Comparison of ENCODE assay signal across 8 mouse cellular contexts in genomic region chr4:128776568-128777289, GRCm38 (mm10). TPM values are rescaled to one million over a fixed set of nuclear protein-coding genes. Genes with fewer than 3 reads are reported as not detected.
DNase-seq lines count a peak whose midpoint lies in the region; ATAC-seq and TF ChIP-seq lines count a peak whose summit lies in the region.

No protein-coding gene starts in this region.

- H3K4me3 ChIP-seq in bone marrow macrophage, adult 2 months (ENCODE audit: insufficient read depth, low read length): no peak overlapping the region
- no peak overlapping the region for H3K4me3 ChIP-seq in heart, embryonic 12.5 days
- H3K4me3 ChIP-seq in kidney, postnatal 0 days (replicated peaks; ENCODE audit: low read depth, low read length): no peak overlapping the region
- no peak overlapping the region for H3K4me3 ChIP-seq in liver, embryonic 13.5 days (replicated peaks)
- no peak overlapping the region for H3K4me3 ChIP-seq in neural tube, embryonic 11.5 days (ENCODE audit: low read depth, low read length)
- no peak overlapping the region for H3K4me3 ChIP-seq in stomach, postnatal 0 days (ENCODE audit: low read depth, low read length)

- no peaks in the 10 kb centered on the region for H3K27me3 ChIP-seq in heart, embryonic 12.5 days (replicated peaks)
- H3K27me3 ChIP-seq in kidney, postnatal 0 days (ENCODE audit: insufficient read depth, low read length): no peaks in the 10 kb centered on the region
- no peaks in the 10 kb centered on the region for H3K27me3 ChIP-seq in liver, embryonic 13.5 days
- H3K27me3 ChIP-seq in neural tube, embryonic 11.5 days (ENCODE audit: control insufficient read depth, insufficient read depth, low read length): no peaks in the 10 kb centered on the region
- H3K27me3 ChIP-seq in stomach, postnatal 0 days (ENCODE audit: control insufficient read depth, insufficient read depth, low read length): no peaks in the 10 kb centered on the region

- no peak overlapping the region for H3K27ac ChIP-seq in bone marrow macrophage, adult 2 months (ENCODE audit: insufficient read depth, low read depth, low read length)
- H3K27ac ChIP-seq in heart, embryonic 12.5 days (ENCODE audit: poor library complexity, severe bottlenecking): no peak overlapping the region
- H3K27ac ChIP-seq in kidney, postnatal 0 days: no peak overlapping the region
- H3K27ac ChIP-seq in liver, embryonic 13.5 days: no peak overlapping the region
- H3K27ac ChIP-seq in neural tube, embryonic 11.5 days (ENCODE audit: low read depth, low read length): no peak overlapping the region
- H3K27ac ChIP-seq in stomach, postnatal 0 days (replicated peaks): peak overlapping the region; percentile 49; the same call in 1 of the 2 replicates

- TF ChIP-seq EP300 in stomach, postnatal 0 days (optimal IDR thresholded peaks at IDR 0.05): no peak

- no peaks in the 10 kb centered on the region; the same call in 1 of the 2 replicates for H3K9me3 ChIP-seq in heart, embryonic 12.5 days (replicated peaks)
- H3K9me3 ChIP-seq in kidney, postnatal 0 days (replicated peaks; ENCODE audit: low read length): no peaks in the 10 kb centered on the region
- no peaks in the 10 kb centered on the region for H3K9me3 ChIP-seq in liver, embryonic 13.5 days (replicated peaks)
- H3K9me3 ChIP-seq in neural tube, embryonic 11.5 days (ENCODE audit: control insufficient read depth, low read length): no peaks in the 10 kb centered on the region
- H3K9me3 ChIP-seq in stomach, postnatal 0 days (ENCODE audit: control insufficient read depth, low read length): no peaks in the 10 kb centered on the region

- H3K4me1 ChIP-seq in bone marrow macrophage, adult 2 months (ENCODE audit: control insufficient read depth, insufficient read depth, low read length): no peaks in the 10 kb centered on the region
- H3K4me1 ChIP-seq in heart, embryonic 12.5 days (replicated peaks): no peaks in the 10 kb centered on the region; the same call in 1 of the 2 replicates
- no peaks in the 10 kb centered on the region for H3K4me1 ChIP-seq in kidney, postnatal 0 days (replicated peaks; ENCODE audit: insufficient read depth, low read length)
- no peaks in the 10 kb centered on the region for H3K4me1 ChIP-seq in liver, embryonic 13.5 days (replicated peaks)
- 0 out of 2 replicates have a peak, but pooled peaks cover 2% of the 10 kb centered on the region for H3K4me1 ChIP-seq in neural tube, embryonic 11.5 days (ENCODE audit: control insufficient read depth, insufficient read depth, low read length)
- no peaks in the 10 kb centered on the region for H3K4me1 ChIP-seq in stomach, postnatal 0 days (replicated peaks; ENCODE audit: control insufficient read depth, insufficient read depth)

- DNase-seq in B cell, adult 2 months: peak; percentile 86
- peak; percentile 76 for DNase-seq in kidney, postnatal 0 days (ENCODE audit: low spot score)
- DNase-seq in liver, embryonic 13.5 days: peak; percentile 57
- peak; percentile 86 for DNase-seq in neural tube, embryonic 11.5 days (ENCODE audit: low spot score)
- peak; percentile 80 for DNase-seq in stomach, postnatal 0 days (ENCODE audit: low spot score)

- no peak for TF ChIP-seq POLR2A in bone marrow macrophage, adult 2 months (IDR thresholded peaks at IDR 0.05; ENCODE audit: borderline replicate concordance, low read depth, low read length)

- no peak overlapping the region for H3K4me2 ChIP-seq in heart, embryonic 12.5 days
- no peak overlapping the region for H3K4me2 ChIP-seq in kidney, postnatal 0 days (ENCODE audit: low read length)
- H3K4me2 ChIP-seq in liver, embryonic 13.5 days: no peak overlapping the region
- no peak overlapping the region for H3K4me2 ChIP-seq in neural tube, embryonic 11.5 days (ENCODE audit: low read depth)
- no peak overlapping the region for H3K4me2 ChIP-seq in stomach, postnatal 0 days (replicated peaks; ENCODE audit: low read depth)

- WGBS in heart, embryonic 12.5 days: 44% methylated on average over 20 of the region's 20 CpGs
- WGBS in kidney, postnatal 0 days: 51% methylated on average over 20 of the region's 20 CpGs
- 49% methylated on average over 20 of the region's 20 CpGs for WGBS in liver, embryonic 13.5 days (ENCODE audit: insufficient replicate concordance)
- 49% methylated on average over 19 of the region's 20 CpGs for WGBS in neural tube, embryonic 11.5 days
- WGBS in stomach, postnatal 0 days: 40% methylated on average over 20 of the region's 20 CpGs

- TF ChIP-seq CTCF in bone marrow macrophage, adult 2 months (IDR thresholded peaks at IDR 0.05; ENCODE audit: low read depth, low read length): peak; percentile 96
- TF ChIP-seq CTCF in kidney, postnatal 0 days (IDR thresholded peaks at IDR 0.05; ENCODE audit: low read depth): peak; percentile 97
- TF ChIP-seq CTCF in stomach, postnatal 0 days (IDR thresholded peaks at IDR 0.05; ENCODE audit: low read depth): peak; percentile 99

- peak; percentile 77 for ATAC-seq in erythroblast, adult 5-6 weeks (replicated peaks; ENCODE audit: low FRiP score, poor library complexity, severe bottlenecking)
- ATAC-seq in heart, embryonic 12.5 days (ENCODE audit: insufficient number of reproducible peaks, low FRiP score): peak; percentile 19; the same call in 1 of the 2 replicates
- peak; percentile 65 for ATAC-seq in kidney, postnatal 0 days (replicated peaks; ENCODE audit: low FRiP score, low read depth)
- ATAC-seq in liver, embryonic 13.5 days (ENCODE audit: low read depth): peak; percentile 41; the same call in 1 of the 2 replicates
- ATAC-seq in neural tube, embryonic 11.5 days (ENCODE audit: insufficient read depth, low FRiP score, low TSS enrichment): peak; percentile 48
- ATAC-seq in stomach, postnatal 0 days (ENCODE audit: low FRiP score, low TSS enrichment): peak; percentile 79

- H3K36me3 ChIP-seq in heart, embryonic 12.5 days: peaks cover 91% of the 10 kb centered on the region
- H3K36me3 ChIP-seq in kidney, postnatal 0 days (ENCODE audit: insufficient read depth, low read length): peaks cover 60% of the 10 kb centered on the region
- peaks cover 87% of the 10 kb centered on the region for H3K36me3 ChIP-seq in liver, embryonic 13.5 days
- H3K36me3 ChIP-seq in neural tube, embryonic 11.5 days (ENCODE audit: control insufficient read depth, insufficient read depth, low read length): peaks cover 41% of the 10 kb centered on the region
- peaks cover 19% of the 10 kb centered on the region for H3K36me3 ChIP-seq in stomach, postnatal 0 days (ENCODE audit: control insufficient read depth, insufficient read depth, low read length)

- no peak overlapping the region for H3K9ac ChIP-seq in heart, embryonic 12.5 days
- H3K9ac ChIP-seq in kidney, postnatal 0 days (ENCODE audit: low read depth, low read length): no peak overlapping the region
- no peak overlapping the region for H3K9ac ChIP-seq in liver, embryonic 13.5 days
- no peak overlapping the region for H3K9ac ChIP-seq in neural tube, embryonic 11.5 days (ENCODE audit: low read length)
- H3K9ac ChIP-seq in stomach, postnatal 0 days (ENCODE audit: low read length): no peak overlapping the region

RNA-seq across cellular contexts. Expression of gene A3galt2, which starts 21.6 kb away (rescaled TPM):
- polyA plus RNA-seq in bone marrow macrophage, adult 2 months (2012; ENCODE audit: insufficient read depth, insufficient read length, missing spikeins): 0.16 TPM in 1 of 2 replicates, not detected in the other
- total RNA-seq in erythroblast, adult 5-6 weeks (2015; ENCODE audit: low replicate concordance): not detected in 2 replicates
- total RNA-seq in erythroblast, adult 5-6 weeks (2017; ENCODE audit: low replicate concordance): not detected in 2 replicates
- polyA plus RNA-seq in heart, embryonic 12.5 days (2016; fragmentation: Nextera tagmentation; extraction: Ambion mirVana): 0.09 TPM in 2 replicates
- polyA plus RNA-seq in kidney, postnatal 0 days (2015; fragmentation: Nextera tagmentation; extraction: Ambion mirVana): 0.13 and 0.23 TPM in 2 replicates
- not detected in 2 replicates for polyA plus RNA-seq in liver, embryonic 13.5 days (2015; fragmentation: Nextera tagmentation; extraction: Ambion mirVana)
- 0.33 and 0.45 TPM in 2 replicates for polyA plus RNA-seq in neural tube, embryonic 11.5 days (2014; fragmentation: Nextera tagmentation; extraction: Ambion mirVana)
- polyA plus RNA-seq in stomach, postnatal 0 days (2015; fragmentation: Nextera tagmentation; extraction: Ambion mirVana): 0.02 TPM in 1 of 2 replicates, not detected in the other

RNA-seq across cellular contexts. Expression of gene Zfp362, which starts 29.1 kb away (rescaled TPM):
- 17.6 and 21.3 TPM in 2 replicates for polyA plus RNA-seq in bone marrow macrophage, adult 2 months (2012; ENCODE audit: insufficient read depth, insufficient read length, missing spikeins)
- total RNA-seq in erythroblast, adult 5-6 weeks (2015; ENCODE audit: low replicate concordance): 2.1 and 4.6 TPM in 2 replicates
- 0.09 and 0.98 TPM in 2 replicates for total RNA-seq in erythroblast, adult 5-6 weeks (2017; ENCODE audit: low replicate concordance)
- 21.3 and 21.8 TPM in 2 replicates for polyA plus RNA-seq in heart, embryonic 12.5 days (2016; fragmentation: Nextera tagmentation; extraction: Ambion mirVana)
- polyA plus RNA-seq in kidney, postnatal 0 days (2015; fragmentation: Nextera tagmentation; extraction: Ambion mirVana): 31.1 and 31.2 TPM in 2 replicates
- 7.1 and 7.3 TPM in 2 replicates for polyA plus RNA-seq in liver, embryonic 13.5 days (2015; fragmentation: Nextera tagmentation; extraction: Ambion mirVana)
- polyA plus RNA-seq in neural tube, embryonic 11.5 days (2014; fragmentation: Nextera tagmentation; extraction: Ambion mirVana): 46.6 and 50.1 TPM in 2 replicates
- 11.3 and 13.9 TPM in 2 replicates for polyA plus RNA-seq in stomach, postnatal 0 days (2015; fragmentation: Nextera tagmentation; extraction: Ambion mirVana)

Comparison
In these comparisons a context has a peak if more than half of its experiments do, and no peak if none do; other contexts are left out.
1. ATAC-seq: peak in every context shown above with its lines; median percentile 79 in stomach, postnatal 0 days; 77 in erythroblast, adult 5-6 weeks; 65 in kidney, postnatal 0 days; 48 in neural tube, embryonic 11.5 days; 41 in liver, embryonic 13.5 days; 19 in heart, embryonic 12.5 days.